33 mouse cellular contexts compared by ENCODE assay signal in the genomic region with DNA sequence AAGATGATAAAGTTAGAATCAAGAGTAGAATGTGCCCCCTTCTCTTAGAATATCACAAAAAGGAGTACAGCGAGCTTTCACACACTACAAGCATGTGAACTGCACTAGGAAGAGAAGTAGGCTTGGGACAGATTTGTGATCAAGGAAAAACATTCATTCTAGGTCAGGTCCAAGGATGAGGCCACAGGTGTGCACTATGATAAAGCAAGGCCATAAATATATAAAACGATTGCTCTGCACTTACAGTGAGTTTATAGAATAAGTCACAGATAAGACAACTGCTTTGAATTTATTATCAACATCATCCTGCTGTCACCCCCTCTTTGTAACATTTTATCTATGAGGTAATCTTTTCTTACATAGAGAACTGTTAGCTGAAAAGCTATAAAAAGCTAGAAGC. TPM values are rescaled to one million over a fixed set of nuclear protein-coding genes. Genes with fewer than 3 reads are reported as not detected.
"Had no signal": no experiment of that assay in that cellular context is flagged by ENCODE, and none has a peak within 500 bp of the region (broad histone marks: within the 10 kb centered on the region; RNA-seq: fewer than 3 reads in every experiment).

No protein-coding gene starts in this region.

- DNase-seq: left cerebral cortex, postnatal 4 days; liver; liver, embryonic 13.5 days; liver, postnatal 0 days; lung, adult 18-20 months; lung, adult 2 months; lung, embryonic 14.5 days; lung, postnatal 10 days; lung, postnatal 14 days; lung, postnatal 36 days; lung, postnatal 4 days; midbrain, embryonic 14.5 days had no signal

- H3K4me3 ChIP-seq: limb, embryonic 10.5 days; limb, embryonic 12.5 days; limb, embryonic 13.5 days; limb, embryonic 15.5 days; liver, embryonic 12.5 days; liver, embryonic 13.5 days; liver, embryonic 15.5 days; lung, embryonic 15.5 days; megakaryocyte, embryonic 14.5 days; midbrain, embryonic 10.5 days; midbrain, embryonic 12.5 days; midbrain, embryonic 13.5 days; midbrain, embryonic 15.5 days; myocyte; neural tube, embryonic 12.5 days; neural tube, embryonic 13.5 days had no signal

- H3K36me3 ChIP-seq: limb, embryonic 10.5 days; limb, embryonic 12.5 days; limb, embryonic 13.5 days; limb, embryonic 15.5 days; liver, embryonic 12.5 days; liver, embryonic 13.5 days; liver, embryonic 15.5 days; lung, embryonic 15.5 days; midbrain, embryonic 10.5 days; midbrain, embryonic 12.5 days; midbrain, embryonic 15.5 days; neural tube, embryonic 12.5 days had no signal

- H3K9ac ChIP-seq: limb, embryonic 12.5 days; limb, embryonic 13.5 days; limb, embryonic 15.5 days; liver, embryonic 12.5 days; liver, embryonic 13.5 days; liver, embryonic 14.5 days; liver, embryonic 15.5 days; liver, postnatal 0 days; lung, embryonic 14.5 days; lung, embryonic 15.5 days; midbrain, embryonic 12.5 days; midbrain, embryonic 13.5 days; midbrain, embryonic 15.5 days; neural tube, embryonic 12.5 days; neural tube, embryonic 13.5 days had no signal

- H3K4me2 ChIP-seq: limb, embryonic 12.5 days; limb, embryonic 13.5 days; limb, embryonic 15.5 days; liver, embryonic 11.5 days; liver, embryonic 12.5 days; liver, embryonic 13.5 days; liver, embryonic 15.5 days; lung, embryonic 14.5 days; lung, embryonic 15.5 days; midbrain, embryonic 11.5 days; midbrain, embryonic 12.5 days; midbrain, embryonic 13.5 days; midbrain, embryonic 15.5 days; neural tube, embryonic 12.5 days; neural tube, embryonic 13.5 days had no signal

- ATAC-seq: liver, embryonic 12.5 days; liver, postnatal 0 days; lung, postnatal 0 days; midbrain, embryonic 13.5 days; midbrain, embryonic 15.5 days had no signal

- H3K9me3 ChIP-seq: limb, embryonic 10.5 days; limb, embryonic 12.5 days; limb, embryonic 13.5 days; limb, embryonic 15.5 days; liver, embryonic 12.5 days; liver, embryonic 13.5 days; liver, embryonic 15.5 days; lung, embryonic 15.5 days; midbrain, embryonic 12.5 days; midbrain, embryonic 13.5 days; midbrain, embryonic 15.5 days; neural tube, embryonic 12.5 days; neural tube, embryonic 13.5 days had no signal

- H3K4me1 ChIP-seq: limb, embryonic 12.5 days; limb, embryonic 13.5 days; limb, embryonic 15.5 days; liver, embryonic 12.5 days; liver, embryonic 15.5 days; megakaryocyte, embryonic 14.5 days; midbrain, embryonic 10.5 days; midbrain, embryonic 12.5 days; midbrain, embryonic 13.5 days; midbrain, embryonic 15.5 days; neural tube, embryonic 13.5 days had no signal

- H3K27ac ChIP-seq: limb, embryonic 10.5 days; limb, embryonic 12.5 days; limb, embryonic 13.5 days; limb, embryonic 15.5 days; liver, embryonic 12.5 days; liver, embryonic 13.5 days; liver, embryonic 14.5 days; liver, embryonic 15.5 days; lung, embryonic 15.5 days; macrophage; midbrain, embryonic 10.5 days; midbrain, embryonic 12.5 days; midbrain, embryonic 13.5 days; midbrain, embryonic 15.5 days; neural tube, embryonic 12.5 days; neural tube, embryonic 13.5 days had no signal

- H3K27me3 ChIP-seq: limb, embryonic 12.5 days; limb, embryonic 13.5 days; limb, embryonic 15.5 days; liver, embryonic 12.5 days; liver, embryonic 13.5 days; liver, embryonic 15.5 days; lung, embryonic 15.5 days; midbrain, embryonic 13.5 days; midbrain, embryonic 15.5 days; neural tube, embryonic 12.5 days; neural tube, embryonic 13.5 days had no signal

RNA-seq across cellular contexts. Expression of a gene that starts 10.7 kb away (rescaled TPM):
- total RNA-seq: monocyte, adult 5-6 weeks had no signal
